Mouse (Mus musculus) forebrain, embryonic 16.5 days (tissue): ENCODE measurements at regions not wholly inside any gene's neighbourhood (a gene's known extent, or its start where the extent isn't known, plus 50 kb on each side); places are given as distances from the start of the nearest gene placed in this dataset.

ENCODE experiments used
- ATAC-seq: fragments of 200-750 bp; cut with Nextera tagmentation; 2 replicates; pipeline ENCODE4 v1.8.0; 2017; ENCODE audit warnings: mild to moderate bottlenecking, moderate library complexity
- H3K27ac ChIP-seq: fragments of 300-500 bp; sonication (generic); 2 replicates; pipeline ENCODE4 v1.5.1; 2014; ENCODE audit warnings: low read length, control low read depth
- H3K27me3 ChIP-seq: fragments of 300-500 bp; sonication (generic); replicated peaks from 2 replicates; pipeline ENCODE4 v1.6.1; 2014; ENCODE audit warnings: low read length; ENCODE audit not compliant: control insufficient read depth, insufficient read depth
- H3K36me3 ChIP-seq: fragments of 300-500 bp; sonication (generic); 2 replicates; pipeline ENCODE4 v1.6.1; 2014; ENCODE audit not compliant: control insufficient read depth, insufficient read depth
- H3K4me1 ChIP-seq: fragments of 300-500 bp; sonication (generic); replicated peaks from 2 replicates; pipeline ENCODE4 v1.6.1; 2014; ENCODE audit warnings: low read length; ENCODE audit not compliant: control insufficient read depth, insufficient read depth
- H3K4me2 ChIP-seq: fragments of 300-500 bp; sonication (generic); 2 replicates; pipeline ENCODE4 v1.6.1; 2014; ENCODE audit warnings: mild to moderate bottlenecking, low read length, control low read depth
- H3K4me3 ChIP-seq: fragments of 300-500 bp; sonication (generic); replicated peaks from 2 replicates; pipeline ENCODE4 v1.5.1; 2014; ENCODE audit warnings: mild to moderate bottlenecking, low read length, control low read depth
- H3K9ac ChIP-seq: fragments of 300-500 bp; sonication (generic); replicated peaks from 2 replicates; pipeline ENCODE4 v1.6.1; 2014; ENCODE audit warnings: low read depth, low read length, control low read depth
- H3K9me3 ChIP-seq: fragments of 300-500 bp; sonication (generic); 2 replicates; pipeline ENCODE4 v1.6.1; 2016; ENCODE audit warnings: low read length; ENCODE audit not compliant: control insufficient read depth
- WGBS: fragments of 180-500 bp; shearing (Covaris S2); extraction: QIAGEN DNeasy Blood & Tissue Kit; methylation state at CpG from one replicate; pipeline ENCODE4 v1.1.7; 2014; 5-methylcytosine and 5-hydroxymethylcytosine counted together

GRCm38 (mm10) chr10:6053207-6053606 is 131.0 kb upstream of the Rgs17 start:
- no peak overlapping the region for H3K4me3 ChIP-seq
- no peak for ATAC-seq
- no peak overlapping the region for H3K9ac ChIP-seq
- H3K27ac ChIP-seq: no peak overlapping the region
- WGBS: 64% methylated on average over 2 of the region's 2 CpGs
- no peaks in the 10 kb centered on the region for H3K9me3 ChIP-seq
- no peak overlapping the region for H3K4me2 ChIP-seq
- no peaks in the 10 kb centered on the region for H3K4me1 ChIP-seq
- no peaks in the 10 kb centered on the region for H3K36me3 ChIP-seq
- no peaks in the 10 kb centered on the region for H3K27me3 ChIP-seq

- WGBS: 48% methylated on average over 5 of the region's 5 CpGs
Observed at GRCm38 (mm10) chr10:6043358-6043757, 121.2 kb upstream of the Rgs17 start.

GRCm38 (mm10) chr10:6039771-6040170 is 117.6 kb upstream of the Rgs17 start:
- peaks cover 4% of the 10 kb centered on the region; the same call in 1 of the 2 replicates for H3K4me1 ChIP-seq
- H3K36me3 ChIP-seq: no peaks in the 10 kb centered on the region
- no peak overlapping the region for H3K27ac ChIP-seq
- H3K9me3 ChIP-seq: no peaks in the 10 kb centered on the region
- no peaks in the 10 kb centered on the region for H3K27me3 ChIP-seq
- no peak overlapping the region for H3K4me2 ChIP-seq
- 66% methylated on average over 4 of the region's 4 CpGs for WGBS
- no peak overlapping the region for H3K9ac ChIP-seq
- H3K4me3 ChIP-seq: no peak overlapping the region
- no peak for ATAC-seq

More at GRCm38 (mm10) chr10:6043358-6043757, 121.2 kb upstream of the Rgs17 start:
- no peak overlapping the region for H3K27ac ChIP-seq
- H3K27me3 ChIP-seq: no peaks in the 10 kb centered on the region
- H3K9me3 ChIP-seq: no peaks in the 10 kb centered on the region
- H3K4me2 ChIP-seq: no peak overlapping the region
- H3K4me1 ChIP-seq: no peaks in the 10 kb centered on the region
- peak; percentile 64 for ATAC-seq
- no peak overlapping the region for H3K4me3 ChIP-seq
- H3K36me3 ChIP-seq: no peaks in the 10 kb centered on the region
- H3K9ac ChIP-seq: no peak overlapping the region

GRCm38 (mm10) chr10:6035792-6036487 is 113.7 kb upstream of the Rgs17 start:
- peak; percentile 89 for ATAC-seq
- Histone ChIP-seq H3K4me3 (peak overlapping the region; percentile 17; the same call in 1 of the 2 replicates), H3K4me2 (peak overlapping the region; percentile 42), H3K27me3 (no peaks in the 10 kb centered on the region), H3K36me3 (no peaks in the 10 kb centered on the region), H3K9me3 (no peaks in the 10 kb centered on the region), H3K27ac (no peak overlapping the region), H3K9ac (0 out of 2 replicates have a peak overlapping the region, but pooled peaks have one; percentile 13), H3K4me1 (peaks cover 4% of the 10 kb centered on the region; the same call in 1 of the 2 replicates)
- 26% methylated on average over 25 of the region's 25 CpGs for WGBS

GRCm38 (mm10) chr10:6032469-6032868 is 110.3 kb upstream of the Rgs17 start:
- no peak for ATAC-seq
- H3K9me3 ChIP-seq: no peaks in the 10 kb centered on the region

GRCm38 (mm10) chr10:6027551-6027950 is 105.4 kb upstream of the Rgs17 start:
- no peak overlapping the region for H3K27ac ChIP-seq
- H3K36me3 ChIP-seq: no peaks in the 10 kb centered on the region
- 58% methylated on average over 1 of the region's 1 CpGs for WGBS
- H3K4me1 ChIP-seq: no peaks in the 10 kb centered on the region
- H3K27me3 ChIP-seq: no peaks in the 10 kb centered on the region
- no peaks in the 10 kb centered on the region for H3K9me3 ChIP-seq
- no peak for ATAC-seq
- no peak overlapping the region for H3K9ac ChIP-seq
- no peak overlapping the region for H3K4me2 ChIP-seq
- no peak overlapping the region for H3K4me3 ChIP-seq

More at GRCm38 (mm10) chr10:6032469-6032868, 110.3 kb upstream of the Rgs17 start:
- 80% methylated on average over 4 of the region's 4 CpGs for WGBS
- H3K4me3 ChIP-seq: no peak overlapping the region
- H3K9ac ChIP-seq: no peak overlapping the region
- H3K4me2 ChIP-seq: no peak overlapping the region
- no peaks in the 10 kb centered on the region for H3K36me3 ChIP-seq
- peaks cover 4% of the 10 kb centered on the region; the same call in 1 of the 2 replicates for H3K4me1 ChIP-seq
- no peak overlapping the region for H3K27ac ChIP-seq
- no peaks in the 10 kb centered on the region for H3K27me3 ChIP-seq

GRCm38 (mm10) chr10:6026317-6026716 is 104.1 kb upstream of the Rgs17 start:
- no peaks in the 10 kb centered on the region for H3K9me3 ChIP-seq
- no peaks in the 10 kb centered on the region for H3K36me3 ChIP-seq
- H3K4me1 ChIP-seq: no peaks in the 10 kb centered on the region
- no peak overlapping the region for H3K4me3 ChIP-seq
- no peak overlapping the region for H3K9ac ChIP-seq
- H3K27ac ChIP-seq: no peak overlapping the region
- WGBS: 28% methylated on average over 5 of the region's 5 CpGs
- H3K4me2 ChIP-seq: no peak overlapping the region
- no peaks in the 10 kb centered on the region for H3K27me3 ChIP-seq
- no peak for ATAC-seq

- Histone ChIP-seq H3K27ac (no peak overlapping the region), H3K4me1 (no peaks in the 10 kb centered on the region), H3K9me3 (no peaks in the 10 kb centered on the region), H3K9ac (no peak overlapping the region), H3K4me3 (no peak overlapping the region), H3K4me2 (no peak overlapping the region), H3K36me3 (no peaks in the 10 kb centered on the region), H3K27me3 (no peaks in the 10 kb centered on the region)
- ATAC-seq: no peak
- 82% methylated on average over 2 of the region's 2 CpGs for WGBS
Observed at GRCm38 (mm10) chr10:6022609-6023283, 100.5 kb upstream of the Rgs17 start.

- H3K4me1 ChIP-seq: no peaks in the 10 kb centered on the region
- whole genome bisulfite sequencing: 65% methylated on average over 9 of the region's 9 CpGs
- no peak for ATAC-seq
Observed at GRCm38 (mm10) chr10:6020944-6021684, 98.9 kb upstream of the Rgs17 start.

More at GRCm38 (mm10) chr10:6020944-6021684, 98.9 kb upstream of the Rgs17 start:
- Histone ChIP-seq H3K4me2 (no peak overlapping the region), H3K9me3 (no peaks in the 10 kb centered on the region), H3K4me3 (no peak overlapping the region), H3K9ac (no peak overlapping the region), H3K27ac (no peak overlapping the region), H3K27me3 (no peaks in the 10 kb centered on the region), H3K36me3 (no peaks in the 10 kb centered on the region)
